Mouse (Mus musculus) MN1 (cell line): ENCODE data around the gene Ttc7.
"Not testable (repeated sequence)": the region's sequence is repeated elsewhere in the genome, so short reads cannot be mapped to it uniquely, and the experiment has no call there.

ENCODE experiments used
- DNase-seq: peaks from one replicate; pipeline ENCODE4 v3.0.0-alpha.2; 2016; ENCODE audit warnings: low spot score

Ttc7 gene

DNA sequence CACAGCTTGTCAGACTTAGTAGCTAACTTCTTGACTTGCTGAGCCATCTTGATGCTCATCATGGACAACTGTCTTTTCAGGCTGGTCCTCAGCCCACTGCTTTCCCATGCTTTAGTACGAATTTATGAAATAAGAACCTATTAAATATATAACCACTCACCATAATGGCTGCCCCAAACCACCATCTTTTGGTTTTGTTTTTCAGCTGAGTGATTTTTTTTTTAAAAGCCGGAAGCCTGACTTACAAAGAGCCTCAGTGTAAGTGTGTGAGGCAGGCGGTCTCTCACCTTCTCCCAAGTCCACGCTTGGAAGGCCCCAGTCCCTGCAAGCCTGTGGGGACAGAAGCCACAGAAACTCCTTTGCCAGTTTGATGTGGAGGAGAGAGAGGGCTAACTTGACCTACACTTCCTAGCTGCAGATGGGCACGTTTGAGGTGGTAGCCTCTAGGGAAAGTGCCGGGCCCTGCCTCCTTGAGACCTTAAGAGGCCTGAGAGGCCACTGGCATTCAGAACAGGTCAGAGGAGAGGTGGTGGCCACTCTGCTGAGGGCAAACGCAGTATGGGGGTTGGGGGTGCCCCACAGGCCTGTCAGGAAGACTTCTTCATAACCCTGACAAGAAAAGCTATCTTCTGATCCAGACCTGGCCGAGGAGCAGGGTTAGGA, 3.9 kb downstream of the Ttc7 start:
- no peak for DNase-seq

DNA sequence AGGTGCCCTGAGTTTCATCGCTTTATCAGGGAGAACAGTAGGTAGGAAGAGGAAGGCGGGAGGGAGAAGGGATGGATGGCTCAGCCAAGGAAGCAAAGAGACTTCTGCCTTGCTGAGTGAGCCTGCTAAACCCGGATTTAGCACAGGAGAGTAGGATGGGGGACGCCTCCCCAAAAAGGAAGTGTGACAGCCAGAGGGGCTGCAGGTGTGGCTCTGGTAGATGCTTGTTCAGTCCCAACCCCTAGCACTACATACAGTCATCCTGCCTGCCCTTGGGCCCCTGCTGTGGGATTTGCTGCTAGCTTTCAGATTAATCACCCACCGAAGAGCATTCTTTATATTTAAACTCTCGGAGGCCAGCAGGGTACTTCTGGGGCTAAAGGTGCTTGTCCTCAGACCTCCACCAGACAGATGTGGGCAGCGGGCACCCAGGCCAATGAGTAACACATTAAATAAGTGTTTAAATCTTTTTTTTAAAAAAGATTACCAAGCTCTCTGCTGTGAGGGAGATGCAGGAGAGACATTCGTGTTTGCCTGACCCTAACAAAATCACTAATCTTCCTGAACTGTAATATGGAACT, 4.6 kb downstream of the Ttc7 start:
- DNase-seq, result no peak

DNA sequence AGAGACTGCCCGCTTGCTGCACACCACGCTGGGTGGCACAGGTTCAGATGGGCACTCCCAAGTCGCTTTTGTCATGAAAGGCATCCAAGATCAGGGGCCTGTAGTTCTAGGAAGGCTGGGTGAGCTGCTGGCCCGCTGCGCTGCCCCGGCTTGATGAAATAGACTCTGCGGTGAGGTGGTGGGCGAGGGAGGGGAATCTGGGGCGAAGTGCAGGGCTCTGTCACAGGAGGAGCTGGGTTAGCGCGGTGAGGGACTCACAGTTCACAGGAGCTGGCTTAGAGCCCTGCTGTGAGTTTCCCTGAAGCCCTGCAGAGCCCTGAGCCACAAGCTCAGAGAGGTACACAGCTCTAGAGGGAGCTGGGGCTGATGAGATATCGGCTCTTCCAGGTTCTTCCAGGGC, 5.4 kb downstream of the Ttc7 start:
- DNase-seq, result no peak

DNA sequence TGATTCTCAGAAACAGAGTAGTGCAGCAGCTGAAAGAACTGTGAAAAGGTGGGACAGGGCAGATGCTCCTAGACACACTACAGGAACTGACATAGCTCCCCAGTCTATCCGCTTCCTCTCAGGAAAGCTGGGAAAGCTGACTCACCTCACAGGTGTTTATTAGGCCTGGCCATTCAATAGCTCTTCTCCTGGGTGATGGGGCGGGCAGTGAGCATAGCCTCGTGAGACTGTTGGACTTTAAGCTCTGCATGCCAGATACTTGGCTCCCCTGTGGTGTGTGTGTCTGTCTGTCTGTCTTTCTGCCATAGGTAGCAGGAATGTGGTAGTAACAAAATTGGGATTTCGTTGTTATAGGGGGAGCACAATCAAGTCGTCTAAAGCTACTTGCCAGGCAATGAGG, 6.7 kb downstream of the Ttc7 start:
- DNase-seq, result no peak

DNA sequence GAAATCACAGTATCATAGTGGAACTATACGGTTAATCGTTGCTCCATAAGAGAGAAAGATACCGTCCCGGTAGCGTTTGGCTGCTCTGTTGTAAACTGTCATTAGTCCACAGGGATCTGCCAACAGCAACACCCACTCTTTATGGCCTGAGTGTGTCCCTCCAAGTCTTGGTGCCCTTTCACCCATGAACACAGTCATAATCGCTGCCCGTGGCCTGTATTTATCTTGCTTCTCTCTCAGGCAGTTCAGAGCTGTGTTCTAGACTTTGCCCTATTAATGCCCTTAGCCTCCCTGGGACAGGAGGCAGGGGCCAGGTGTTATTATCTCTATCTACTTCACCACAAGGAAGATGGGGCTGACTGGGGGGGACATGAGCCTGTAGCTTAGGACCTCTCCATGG, 8.4 kb downstream of the Ttc7 start:
- no peak for DNase-seq

DNA sequence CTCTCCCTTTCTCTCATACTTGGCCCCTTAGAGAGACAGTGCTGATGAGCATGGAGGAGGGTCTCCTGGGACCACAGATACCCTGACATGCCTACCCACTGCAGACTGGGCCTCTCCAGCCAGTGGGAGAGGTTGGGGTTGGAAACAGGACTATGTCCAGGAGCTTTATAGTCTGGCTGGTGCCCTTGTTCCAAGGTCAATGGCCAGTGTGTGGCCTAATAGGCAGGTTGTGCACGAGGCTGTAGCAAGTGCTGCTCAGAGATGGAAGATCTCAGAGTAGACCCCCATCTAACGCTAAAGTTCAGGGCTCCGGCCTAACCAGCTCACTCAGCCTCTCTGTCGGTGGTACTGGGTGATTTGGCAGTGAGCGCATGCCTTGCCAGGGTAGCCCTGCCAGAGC, 9.1 kb downstream of the Ttc7 start:
- DNase-seq, result no peak

DNA sequence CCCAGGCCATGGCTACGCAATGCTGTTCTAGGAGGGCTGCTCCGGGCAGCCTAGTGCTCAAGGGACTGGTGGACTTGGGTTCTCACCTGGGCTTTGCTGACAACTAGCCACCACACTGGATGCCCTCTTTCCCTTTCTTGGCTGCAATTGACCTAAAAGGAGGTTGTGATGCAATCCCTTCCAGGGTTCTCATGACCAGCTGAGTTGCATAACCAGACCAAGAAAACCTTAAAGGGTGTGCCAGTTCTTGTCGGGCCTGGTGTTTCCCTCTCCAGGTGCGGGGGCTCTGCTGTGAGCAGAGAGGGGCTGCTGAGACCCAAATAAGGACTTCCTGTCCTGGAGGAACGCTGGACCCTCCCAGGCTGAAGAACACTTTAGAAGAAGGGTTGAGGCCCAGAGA, 10.4 kb downstream of the Ttc7 start:
- DNase-seq, result no peak

DNA sequence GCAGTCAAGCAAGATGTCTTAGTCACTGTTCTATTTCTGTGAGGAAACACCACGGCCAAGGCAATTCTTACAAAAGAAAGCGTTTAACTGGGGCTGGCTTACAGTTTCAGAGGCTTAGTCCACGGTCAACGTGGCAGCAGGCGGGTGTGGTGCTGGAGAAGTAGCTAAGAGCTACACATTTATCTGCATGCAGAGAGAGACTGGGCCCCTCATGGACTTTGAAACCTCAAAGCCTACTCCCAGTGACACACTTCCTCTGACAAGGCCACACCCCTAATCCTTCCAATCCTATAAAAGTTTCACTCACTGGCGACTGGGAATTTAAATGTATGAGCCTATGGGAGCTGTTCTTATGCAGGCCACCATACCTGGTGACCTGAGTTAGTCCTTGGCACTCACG, 13.1 kb downstream of the Ttc7 start:
- no peak for DNase-seq

DNA sequence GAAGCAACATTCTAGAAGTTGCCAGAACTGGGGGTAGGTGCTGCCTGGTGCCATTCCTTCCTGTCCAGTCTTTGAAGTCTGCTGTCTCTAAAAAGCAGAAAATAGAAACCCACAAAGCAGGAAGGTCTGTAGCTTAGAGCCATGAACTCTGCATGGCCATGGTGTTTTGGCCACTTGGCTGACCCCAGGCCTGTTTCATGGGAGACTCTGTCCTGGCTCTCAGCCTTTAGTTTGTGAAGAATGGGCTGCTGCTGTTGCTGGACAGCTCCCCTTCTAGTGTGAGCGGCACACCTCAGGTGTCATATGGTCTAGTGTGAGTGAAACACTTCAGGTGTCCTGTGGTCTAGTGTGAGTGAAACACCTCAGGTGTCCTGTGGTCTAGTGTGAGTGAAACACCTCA, 14.0 kb downstream of the Ttc7 start:
- DNase-seq, result not testable (repeated sequence)

DNA sequence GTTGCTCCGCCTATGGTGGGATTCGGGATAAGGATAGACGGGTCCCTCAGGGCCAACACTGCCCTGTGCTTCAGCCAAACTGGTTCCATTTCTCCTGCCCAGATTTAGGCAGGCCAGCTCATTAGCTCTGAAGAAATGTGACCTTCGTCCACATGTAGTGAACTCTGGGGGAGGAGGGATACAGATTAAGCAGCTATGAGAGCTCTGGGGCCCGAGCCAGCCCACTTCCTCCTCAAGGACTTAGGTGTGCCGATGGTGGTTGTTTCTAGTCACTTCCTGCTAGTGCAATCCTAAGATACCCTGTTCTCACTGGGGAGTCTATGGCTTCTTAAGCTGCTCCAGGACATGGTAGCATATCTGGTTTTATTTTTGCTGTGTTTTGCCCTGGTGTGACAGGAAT, 16.3 kb downstream of the Ttc7 start:
- DNase-seq, result no peak

DNA sequence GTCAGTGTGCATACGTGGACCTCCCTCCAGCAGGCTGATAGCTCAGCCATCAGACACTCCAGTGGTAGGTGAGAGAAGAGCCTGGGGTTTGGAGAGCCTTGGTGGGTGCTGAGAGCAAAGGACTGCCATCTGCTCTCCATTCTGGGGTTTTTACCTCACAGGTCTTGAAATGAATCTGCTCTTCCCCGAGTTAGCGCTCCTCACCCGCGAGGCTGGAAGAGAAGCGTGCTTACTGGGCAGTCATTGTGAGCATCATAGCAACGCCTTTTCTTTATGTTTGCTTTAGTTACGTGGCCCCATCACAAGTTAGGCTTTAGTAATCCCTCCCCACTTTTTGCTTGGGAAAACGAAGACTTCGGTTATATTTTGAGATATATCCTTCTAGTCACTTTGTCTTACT, 17.7 kb downstream of the Ttc7 start:
- DNase-seq, result no peak

DNA sequence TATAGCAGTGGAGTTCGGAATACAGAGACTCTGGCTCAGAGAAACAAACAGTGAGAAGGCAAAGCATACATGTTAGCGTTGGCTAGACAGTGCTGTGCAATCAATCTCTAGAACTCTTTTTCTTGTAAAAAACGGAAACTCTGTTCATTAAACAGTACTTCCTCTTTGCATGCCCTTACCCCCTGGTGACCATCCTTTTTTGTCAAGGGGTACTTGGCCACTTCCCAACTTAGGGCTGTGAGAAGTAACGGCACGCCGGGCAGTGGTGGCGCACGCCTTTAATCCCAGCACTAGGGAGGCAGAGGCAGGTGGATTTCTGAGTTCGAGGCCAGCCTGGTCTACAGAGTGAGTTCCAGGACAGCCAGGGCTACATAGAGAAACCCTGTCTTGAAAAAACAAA, 18.9 kb downstream of the Ttc7 start:
- not testable (repeated sequence) for DNase-seq

DNA sequence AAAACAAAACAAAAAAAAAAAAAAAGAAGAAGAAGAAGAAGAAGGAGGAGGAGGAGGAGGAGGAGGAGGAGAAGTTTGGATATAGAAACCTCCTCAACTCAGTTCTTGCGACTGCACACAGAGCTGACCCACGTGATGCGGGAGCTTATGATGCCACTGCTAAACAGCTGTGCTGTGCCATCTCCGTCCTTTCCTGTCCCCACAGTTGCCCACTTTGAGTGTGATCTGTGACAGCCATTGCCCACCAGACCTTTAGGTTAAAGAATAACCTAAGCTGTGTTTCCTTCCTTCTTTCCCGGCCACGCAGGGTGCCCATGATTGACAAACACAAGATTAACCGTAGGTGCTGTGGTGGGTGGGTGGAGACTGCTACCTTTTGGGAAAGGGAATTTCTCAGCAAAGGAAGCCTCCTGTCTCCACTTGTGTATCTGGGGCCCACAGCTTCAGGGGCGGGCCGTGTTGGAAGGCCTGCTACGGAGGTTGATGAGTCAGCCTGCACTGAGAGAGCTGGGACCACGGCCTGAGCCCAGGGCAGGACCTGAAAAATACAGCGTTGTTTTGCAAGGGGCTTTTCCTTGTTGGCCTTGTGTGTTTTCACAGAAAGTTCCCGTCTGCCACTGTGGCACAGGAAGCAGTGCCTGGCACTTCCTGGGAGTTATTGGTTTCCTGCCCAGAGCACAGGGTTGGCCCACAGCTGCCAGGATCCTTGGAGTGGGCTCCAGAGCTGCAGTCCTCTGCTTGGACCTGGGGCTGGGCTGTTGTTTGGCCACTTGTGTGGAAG, 19.5 kb downstream of the Ttc7 start:
- peak; percentile 32 for DNase-seq

DNA sequence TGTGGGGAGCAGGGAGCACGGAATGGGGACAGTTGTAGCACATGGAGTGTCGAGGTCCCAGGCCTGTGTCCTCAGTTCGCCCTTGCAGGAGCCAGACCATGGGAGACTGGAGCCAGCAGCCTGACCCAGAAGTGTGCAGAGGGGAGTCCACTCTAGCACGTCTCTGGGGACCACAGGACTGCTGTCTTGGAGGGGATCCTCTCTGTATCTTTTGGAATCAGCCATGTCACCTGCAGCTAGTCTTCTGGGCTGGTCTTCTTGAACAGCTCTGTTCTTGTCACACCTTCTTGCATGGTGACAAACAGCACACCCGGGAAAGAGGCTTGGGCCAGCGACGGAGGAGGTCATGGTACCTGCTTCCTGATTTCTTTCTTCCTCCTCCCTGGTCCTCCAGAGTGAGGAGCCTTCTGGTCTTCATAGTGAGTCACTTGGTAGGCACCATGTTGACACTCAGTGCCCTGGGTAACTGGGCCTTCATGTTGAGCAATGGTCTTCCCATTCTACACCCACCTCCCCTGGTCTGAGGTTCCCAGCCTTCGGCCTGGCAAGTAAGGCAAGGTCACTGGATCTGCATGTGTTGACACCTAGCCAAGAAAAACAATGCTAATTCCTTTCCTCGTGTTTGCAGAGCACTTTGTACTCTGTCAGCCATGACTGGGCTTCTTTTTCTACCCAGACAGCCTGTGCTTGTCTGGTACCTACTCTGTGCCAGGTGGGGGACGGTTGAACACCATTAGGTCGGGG, 21.6 kb downstream of the Ttc7 start:
- peak; percentile 12 for DNase-seq

DNA sequence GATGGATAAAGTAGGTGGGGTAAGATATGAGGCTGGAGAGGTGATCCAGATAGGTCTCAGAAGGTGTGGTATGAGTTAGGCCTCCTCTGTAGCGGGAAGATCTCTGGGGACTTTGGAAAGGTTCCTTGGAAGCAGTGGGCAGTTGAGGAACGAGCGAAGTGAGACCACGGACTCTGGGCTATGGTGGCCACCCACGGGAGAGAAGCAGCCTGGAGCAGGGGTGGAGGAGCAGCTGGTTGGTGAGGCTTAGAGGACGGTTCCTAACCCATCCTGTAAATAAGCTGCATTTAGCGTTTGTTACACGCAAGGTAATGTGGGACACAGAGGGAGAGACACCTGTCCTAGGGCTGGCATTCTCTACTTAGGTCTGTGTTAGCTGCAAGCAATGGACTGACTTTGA, 22.4 kb downstream of the Ttc7 start:
- DNase-seq, result no peak

DNA sequence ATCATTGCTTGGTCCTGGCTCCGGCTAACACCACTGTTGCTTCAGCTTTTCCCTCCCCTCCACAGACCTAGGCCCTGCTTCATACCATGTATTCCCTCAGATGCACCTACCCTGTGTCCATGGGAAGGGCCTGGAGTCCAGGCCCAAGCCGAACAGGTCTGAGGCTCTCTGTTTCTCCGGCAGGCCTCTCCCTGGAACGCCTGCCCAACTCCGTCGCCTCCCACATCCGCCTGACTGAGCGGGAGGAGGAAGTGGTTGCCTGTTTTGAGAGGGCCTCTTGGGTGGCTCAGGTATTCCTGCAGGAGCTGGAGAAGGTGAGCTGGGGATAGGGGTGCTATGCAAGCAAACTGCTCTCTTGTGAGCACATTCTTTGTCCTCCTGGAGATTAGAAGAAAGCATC, 24.1 kb downstream of the Ttc7 start:
- DNase-seq, result no peak

DNA sequence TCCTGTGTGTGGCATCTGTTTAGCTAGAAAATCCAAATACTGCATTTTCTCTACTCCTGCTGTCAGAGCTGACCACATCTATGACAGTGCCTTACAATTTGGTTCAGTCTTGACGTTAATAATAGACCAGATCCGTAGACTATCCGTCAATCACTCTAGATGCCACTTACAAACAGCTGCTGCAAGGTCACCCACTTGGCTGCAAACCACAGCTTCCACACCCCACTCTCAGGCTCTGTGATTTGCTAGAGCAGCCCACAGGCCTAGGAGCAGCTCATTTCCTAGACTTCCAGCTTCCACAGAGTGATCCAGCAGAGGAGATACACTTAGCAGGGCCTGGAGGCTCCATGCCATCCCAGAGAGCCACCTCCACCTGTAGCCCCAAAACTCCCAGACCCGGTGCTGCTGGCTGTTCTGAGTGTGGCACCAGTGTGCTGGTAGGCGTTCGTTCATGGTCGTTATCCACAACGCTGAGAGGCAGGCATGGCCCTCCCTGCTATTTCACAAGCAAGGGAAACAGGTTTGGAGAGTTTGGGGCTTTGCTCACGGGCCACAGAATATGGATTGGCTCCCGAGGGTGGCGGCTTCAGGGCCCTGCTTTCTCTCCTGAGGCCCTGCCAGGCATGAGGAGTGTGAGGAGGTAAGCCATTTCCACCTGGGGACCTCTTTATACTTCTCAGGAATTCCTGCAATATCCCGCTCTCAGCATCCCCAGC, 26.5 kb downstream of the Ttc7 start:
- DNase-seq, result no peak

DNA sequence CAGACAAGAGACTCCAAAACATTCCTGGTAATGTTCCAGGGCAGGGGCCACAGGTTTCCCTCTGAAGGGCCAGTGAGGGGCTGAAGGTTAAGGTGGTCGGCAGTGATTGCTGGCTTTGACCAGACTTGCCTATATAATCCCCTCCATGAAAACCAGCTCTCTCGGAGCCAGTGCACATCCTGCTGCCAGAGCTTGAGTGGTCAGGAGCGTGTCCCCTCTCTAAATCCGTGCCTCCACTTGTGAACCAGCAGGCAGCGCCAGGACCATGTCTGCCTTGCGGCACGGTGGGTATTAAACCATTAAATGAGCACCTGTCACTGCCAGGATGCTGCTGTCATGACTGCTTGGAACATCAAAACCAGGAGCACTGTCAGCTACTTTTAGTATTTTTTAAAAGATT, 27.8 kb downstream of the Ttc7 start:
- DNase-seq, result no peak

DNA sequence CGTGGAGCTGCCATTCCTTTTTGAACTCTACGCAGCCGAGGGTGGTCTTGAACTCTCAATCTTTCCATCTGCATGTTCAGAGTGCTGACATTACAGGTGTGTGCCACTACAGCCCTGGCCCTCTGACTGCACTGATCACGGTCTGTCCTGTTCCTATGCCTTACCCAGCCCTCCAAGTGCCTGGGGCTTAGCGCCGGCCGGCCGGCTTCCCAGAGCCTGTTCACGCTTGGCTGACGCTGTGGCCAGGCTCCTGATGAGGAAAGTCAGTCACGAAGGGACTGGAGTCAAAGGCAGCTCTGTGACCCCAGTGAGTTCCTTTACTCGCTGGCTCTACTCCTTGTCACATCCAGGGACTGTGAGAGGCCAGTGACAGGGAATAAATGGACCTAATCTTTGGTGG, 29.7 kb downstream of the Ttc7 start:
- DNase-seq, result no peak

DNA sequence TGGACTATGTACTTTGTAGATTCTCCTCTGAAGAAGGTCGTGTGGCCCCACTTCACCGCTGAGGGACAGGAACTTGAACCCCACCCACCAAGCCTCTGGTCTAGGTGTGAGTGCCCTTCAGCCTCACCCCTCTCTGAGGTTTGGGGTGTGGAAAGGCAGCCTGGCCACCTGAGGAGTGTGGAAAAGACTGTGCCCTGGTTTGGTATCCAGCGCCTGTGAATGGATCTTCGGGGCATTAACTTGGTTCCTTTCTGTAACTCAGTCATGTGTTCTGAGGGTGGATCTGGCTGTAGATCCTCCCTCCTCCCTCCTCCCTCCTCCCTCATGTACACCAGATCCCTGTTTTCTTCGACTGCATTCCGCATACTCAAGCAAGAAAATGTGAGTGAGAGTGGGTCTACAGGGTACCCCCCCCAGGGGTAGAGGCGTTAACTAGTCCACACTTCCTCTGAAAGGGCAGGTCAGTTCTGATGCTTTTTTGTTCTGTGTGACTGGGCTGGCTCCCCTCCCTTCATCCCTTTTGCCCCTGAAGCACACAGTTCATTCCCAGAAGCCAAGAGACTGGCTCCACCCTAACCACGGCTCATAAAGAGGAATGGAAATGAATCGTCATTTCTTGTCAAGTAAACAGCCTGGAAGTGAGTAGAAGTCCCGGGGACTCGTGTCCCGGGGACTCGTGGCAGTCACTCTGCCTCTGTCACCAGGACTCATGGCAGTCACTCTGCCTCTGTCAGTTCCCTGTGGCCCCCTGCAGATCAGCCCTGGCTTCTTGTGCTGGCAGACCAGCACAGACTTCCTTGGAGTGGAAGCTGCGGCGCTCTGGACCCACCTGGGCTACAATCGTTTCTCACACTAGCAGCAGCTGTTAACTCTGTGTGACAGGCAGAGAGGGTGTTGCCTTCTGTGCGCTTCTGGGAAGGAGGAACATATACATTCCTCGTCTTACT, 30.5 kb downstream of the Ttc7 start:
- DNase-seq, result no peak

DNA sequence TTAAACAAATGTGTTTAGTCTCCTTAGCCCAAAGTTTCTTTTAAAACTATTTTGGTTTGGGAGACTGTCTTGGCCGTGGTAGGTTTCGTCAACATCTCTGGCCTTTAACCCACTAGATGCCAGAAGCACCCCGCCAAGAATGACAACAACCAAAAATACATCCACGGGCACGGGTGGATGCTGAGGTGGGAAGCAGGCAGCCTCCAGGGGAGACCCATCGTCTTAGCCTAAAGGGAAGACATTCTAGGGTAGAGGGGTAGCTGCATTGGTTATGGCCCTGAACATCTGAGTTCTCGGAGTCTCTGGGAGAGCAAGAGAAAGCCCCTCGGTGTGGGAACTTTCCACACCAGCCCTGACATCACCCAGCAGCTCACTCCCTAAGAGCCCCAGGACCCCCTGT, 31.4 kb downstream of the Ttc7 start:
- no peak for DNase-seq
